Mouse (Mus musculus) liver, adult 2 months (tissue): Measurements from ENCODE around the gene Cldn18.

Source experiments
- CTCF ChIP-seq: fragments of 200-500 bp; IDR thresholded peaks from 2 replicates; pipeline ENCODE4 v1.5.1; 2011; ENCODE audit warnings: low read depth, low read length, control low read depth
- POLR2A ChIP-seq: fragments of 200-500 bp; IDR thresholded peaks from 2 replicates; pipeline ENCODE4 v1.6.1; 2011; ENCODE audit warnings: low read length, control low read depth; ENCODE audit not compliant: insufficient read depth; ENCODE audit errors: extremely low read depth

GRCm38 (mm10) chr9:99727819-99728218 lies 10.8 kb upstream of the Cldn18 start:
- TF ChIP-seq CTCF (no peak), POLR2A (no peak)
